Mouse (Mus musculus): ENCODE data around the gene Tmc1. TPM values are rescaled to one million over a fixed set of nuclear protein-coding genes. Genes with fewer than 3 reads are reported as not detected.

Gene Tmc1
- polyA plus RNA-seq, 1 experiment from 2014 or later = not detected

DNA sequence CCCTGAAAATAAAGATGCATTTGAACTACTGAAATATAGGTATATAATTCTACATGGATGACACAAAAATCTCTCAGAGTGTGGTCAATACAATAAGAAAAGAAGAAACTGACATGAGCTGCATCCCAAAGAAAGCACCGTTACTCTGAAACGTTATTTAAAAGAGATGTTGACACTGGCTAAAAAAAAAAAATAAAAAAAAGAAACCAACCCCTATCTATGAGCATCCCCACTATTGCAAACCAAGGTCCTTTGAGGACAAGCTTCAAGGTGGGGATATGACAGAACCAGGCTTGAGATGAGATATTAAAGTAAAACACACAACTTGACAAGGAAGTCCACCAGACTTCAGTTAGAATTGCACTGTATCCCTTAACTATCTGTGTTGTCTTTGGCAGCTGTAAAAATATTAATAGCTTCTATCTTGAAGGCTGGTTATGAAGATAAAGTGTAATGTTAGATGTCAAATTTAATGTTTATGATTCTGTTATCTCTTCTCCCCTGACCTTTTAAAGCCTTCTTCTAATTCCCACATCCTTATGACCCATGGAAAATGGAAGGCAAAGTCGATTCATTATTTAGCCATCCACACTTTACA, 106.4 kb downstream of the Tmc1 start:
- Histone ChIP-seq H3K27me3 (replicated peaks; ENCODE audit: control insufficient read depth, insufficient read depth, low read length) (no peaks in the 10 kb centered on the region), H3K4me1 (ENCODE audit: control insufficient read depth, insufficient read depth, low read length) (no peaks in the 10 kb centered on the region), H3K9me3 (replicated peaks; ENCODE audit: control insufficient read depth, low read length) (no peaks in the 10 kb centered on the region), H3K9ac (ENCODE audit: low read length) (no peak overlapping the region), H3K4me3 (ENCODE audit: low read depth, low read length) (no peak overlapping the region), H3K27ac (ENCODE audit: low read depth, low read length) (no peak overlapping the region), H3K36me3 (ENCODE audit: control insufficient read depth, insufficient read depth, low read length) (no peaks in the 10 kb centered on the region), H3K4me2 (ENCODE audit: low read length) (no peak overlapping the region)
- no peak for DNase-seq (ENCODE audit: low spot score)
- 84% methylated on average over 3 of the region's 3 CpGs for WGBS
- ATAC-seq = no peak

- Histone ChIP-seq H3K4me1 (ENCODE audit: control insufficient read depth, insufficient read depth, low read length) (no peaks in the 10 kb centered on the region), H3K36me3 (ENCODE audit: control insufficient read depth, insufficient read depth, low read length) (no peaks in the 10 kb centered on the region), H3K27ac (ENCODE audit: low read depth, low read length) (no peak overlapping the region), H3K4me3 (ENCODE audit: low read depth, low read length) (no peak overlapping the region), H3K9ac (ENCODE audit: low read length) (no peak overlapping the region), H3K4me2 (ENCODE audit: low read length) (no peak overlapping the region), H3K27me3 (replicated peaks; ENCODE audit: control insufficient read depth, insufficient read depth, low read length) (no peaks in the 10 kb centered on the region), H3K9me3 (replicated peaks; ENCODE audit: control insufficient read depth, low read length) (no peaks in the 10 kb centered on the region)
- DNase-seq (ENCODE audit: low spot score) = no peak
- 52% methylated on average over 2 of the region's 2 CpGs for WGBS
- no peak for ATAC-seq
These were observed 116.6 kb downstream of the Tmc1 start for GRCm38 (mm10) chr19:20837422-20837821.

DNA sequence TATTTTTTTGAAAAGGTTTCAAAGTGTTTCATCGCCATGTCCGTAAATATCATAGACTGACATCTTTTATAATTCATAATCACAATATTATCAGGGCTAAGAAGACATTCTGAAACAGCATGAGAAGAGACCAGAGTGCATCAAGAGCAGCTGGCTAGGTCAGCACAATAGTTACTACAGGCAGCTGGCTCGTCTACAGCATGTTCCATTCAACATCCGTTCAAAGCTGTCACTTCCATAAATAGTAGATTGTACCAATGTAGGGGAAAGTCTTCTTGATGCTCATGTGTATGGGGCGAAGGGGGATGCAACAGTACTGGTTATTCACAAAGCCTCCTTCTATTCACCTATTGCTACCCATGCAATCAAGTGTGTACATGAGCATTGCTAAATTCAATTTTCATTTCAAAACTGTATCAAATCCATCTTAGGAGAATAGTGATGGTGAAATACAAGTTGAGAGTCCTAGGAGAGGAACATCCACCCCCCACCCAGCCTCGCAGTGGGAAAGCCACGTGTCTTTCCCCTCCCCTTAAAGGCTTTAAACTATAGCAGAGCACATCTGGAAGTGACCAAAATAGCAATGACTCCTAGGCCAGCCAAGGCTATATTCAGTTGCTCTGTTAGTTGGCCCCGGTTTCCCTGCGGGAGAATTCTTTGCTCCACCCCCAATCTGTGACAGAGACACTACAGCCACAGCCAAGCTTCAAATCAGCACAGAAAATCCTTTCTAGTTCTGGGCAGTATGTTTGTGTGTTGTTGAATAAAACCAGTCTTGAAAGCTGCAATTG, 117.8 kb downstream of the Tmc1 start:
- Histone ChIP-seq H3K4me2 (ENCODE audit: low read length) (no peak overlapping the region), H3K27ac (ENCODE audit: low read depth, low read length) (no peak overlapping the region), H3K9ac (ENCODE audit: low read length) (no peak overlapping the region), H3K4me1 (ENCODE audit: control insufficient read depth, insufficient read depth, low read length) (no peaks in the 10 kb centered on the region), H3K9me3 (replicated peaks; ENCODE audit: control insufficient read depth, low read length) (no peaks in the 10 kb centered on the region), H3K4me3 (ENCODE audit: low read depth, low read length) (no peak overlapping the region), H3K27me3 (replicated peaks; ENCODE audit: control insufficient read depth, insufficient read depth, low read length) (no peaks in the 10 kb centered on the region), H3K36me3 (ENCODE audit: control insufficient read depth, insufficient read depth, low read length) (no peaks in the 10 kb centered on the region)
- 64% methylated on average over 9 of the region's 9 CpGs for WGBS
- ATAC-seq = no peak
- no peak for DNase-seq (ENCODE audit: low spot score)

DNA sequence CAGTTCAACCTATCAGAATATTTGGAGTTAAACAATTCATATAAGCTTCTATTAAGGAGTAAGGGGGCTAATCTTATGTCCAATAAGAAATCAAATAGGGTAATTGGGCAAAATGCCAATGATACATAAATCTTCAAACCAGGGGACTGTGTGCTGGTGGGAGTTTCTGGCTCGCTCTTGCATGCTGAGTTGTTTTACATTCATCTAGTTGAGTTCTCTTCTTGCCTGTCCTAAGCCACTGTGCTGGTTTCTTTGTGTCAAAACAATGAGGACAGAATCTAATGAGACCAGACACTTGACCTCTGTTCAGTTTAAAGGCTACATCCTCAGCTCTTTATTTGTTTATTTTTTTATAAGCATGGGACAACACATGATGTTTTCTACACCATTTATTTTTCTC, 119.1 kb downstream of the Tmc1 start:
- WGBS = 37% methylated on average over 1 of the region's 1 CpGs
- DNase-seq (ENCODE audit: low spot score) (peak; percentile 6), ATAC-seq (no peak; the same call in 1 of the 2 replicates)
- Histone ChIP-seq H3K27ac (ENCODE audit: low read depth, low read length) (no peak overlapping the region), H3K9me3 (replicated peaks; ENCODE audit: control insufficient read depth, low read length) (no peaks in the 10 kb centered on the region), H3K36me3 (ENCODE audit: control insufficient read depth, insufficient read depth, low read length) (no peaks in the 10 kb centered on the region), H3K4me1 (ENCODE audit: control insufficient read depth, insufficient read depth, low read length) (no peaks in the 10 kb centered on the region), H3K9ac (ENCODE audit: low read length) (no peak overlapping the region), H3K4me2 (ENCODE audit: low read length) (no peak overlapping the region), H3K4me3 (ENCODE audit: low read depth, low read length) (no peak overlapping the region), H3K27me3 (replicated peaks; ENCODE audit: control insufficient read depth, insufficient read depth, low read length) (no peaks in the 10 kb centered on the region)

GRCm38 (mm10) chr19:20799460-20799859, 154.5 kb downstream of the Tmc1 start:
- H3K27ac ChIP-seq (ENCODE audit: low read depth, low read length) = no peak overlapping the region
- ATAC-seq (no peak), DNase-seq (ENCODE audit: low spot score) (no peak)
- no peak overlapping the region for H3K4me2 ChIP-seq (ENCODE audit: low read length)
- H3K27me3 ChIP-seq (replicated peaks; ENCODE audit: control insufficient read depth, insufficient read depth, low read length) = no peaks in the 10 kb centered on the region
- H3K9ac ChIP-seq (ENCODE audit: low read length) = no peak overlapping the region
- no peaks in the 10 kb centered on the region for H3K4me1 ChIP-seq (ENCODE audit: control insufficient read depth, insufficient read depth, low read length)
- no peak overlapping the region for H3K4me3 ChIP-seq (ENCODE audit: low read depth, low read length)
- no peaks in the 10 kb centered on the region for H3K9me3 ChIP-seq (replicated peaks; ENCODE audit: control insufficient read depth, low read length)
- H3K36me3 ChIP-seq (ENCODE audit: control insufficient read depth, insufficient read depth, low read length) = no peaks in the 10 kb centered on the region

- no peaks in the 10 kb centered on the region for H3K36me3 ChIP-seq (ENCODE audit: control insufficient read depth, insufficient read depth, low read length)
- H3K27ac ChIP-seq (ENCODE audit: low read depth, low read length) = no peak overlapping the region
- no peak overlapping the region for H3K4me2 ChIP-seq (ENCODE audit: low read length)
- no peaks in the 10 kb centered on the region for H3K9me3 ChIP-seq (replicated peaks; ENCODE audit: control insufficient read depth, low read length)
- no peaks in the 10 kb centered on the region for H3K27me3 ChIP-seq (replicated peaks; ENCODE audit: control insufficient read depth, insufficient read depth, low read length)
- H3K9ac ChIP-seq (ENCODE audit: low read length) = no peak overlapping the region
- peak; percentile 88 for ATAC-seq
- no peak overlapping the region for H3K4me3 ChIP-seq (ENCODE audit: low read depth, low read length)
- WGBS = 50% methylated on average over 6 of the region's 6 CpGs
- H3K4me1 ChIP-seq (ENCODE audit: control insufficient read depth, insufficient read depth, low read length) = no peaks in the 10 kb centered on the region
- DNase-seq (ENCODE audit: low spot score) = peak; percentile 90
These were observed 156.4 kb downstream of the Tmc1 start for GRCm38 (mm10) chr19:20797558-20798101.

- DNase-seq (ENCODE audit: low spot score) (no peak), ATAC-seq (no peak)
- H3K9me3 ChIP-seq (replicated peaks; ENCODE audit: control insufficient read depth, low read length) = no peaks in the 10 kb centered on the region
- H3K4me2 ChIP-seq (ENCODE audit: low read length) = no peak overlapping the region
- H3K27me3 ChIP-seq (replicated peaks; ENCODE audit: control insufficient read depth, insufficient read depth, low read length) = no peaks in the 10 kb centered on the region
- H3K4me1 ChIP-seq (ENCODE audit: control insufficient read depth, insufficient read depth, low read length) = no peaks in the 10 kb centered on the region
- H3K36me3 ChIP-seq (ENCODE audit: control insufficient read depth, insufficient read depth, low read length) = no peaks in the 10 kb centered on the region
- no peak overlapping the region for H3K27ac ChIP-seq (ENCODE audit: low read depth, low read length)
- H3K4me3 ChIP-seq (ENCODE audit: low read depth, low read length) = no peak overlapping the region
- 74% methylated on average over 4 of the region's 4 CpGs for WGBS
- no peak overlapping the region for H3K9ac ChIP-seq (ENCODE audit: low read length)
These were observed 158.0 kb downstream of the Tmc1 start for GRCm38 (mm10) chr19:20796001-20796400.

- no peak overlapping the region for H3K9ac ChIP-seq (ENCODE audit: low read length)
- H3K4me3 ChIP-seq (ENCODE audit: low read depth, low read length) = no peak overlapping the region
- 94% methylated on average over 3 of the region's 3 CpGs for WGBS
- DNase-seq (ENCODE audit: low spot score) (peak; percentile 16), ATAC-seq (no peak)
- H3K36me3 ChIP-seq (ENCODE audit: control insufficient read depth, insufficient read depth, low read length) = no peaks in the 10 kb centered on the region
- no peaks in the 10 kb centered on the region for H3K9me3 ChIP-seq (replicated peaks; ENCODE audit: control insufficient read depth, low read length)
- H3K27ac ChIP-seq (ENCODE audit: low read depth, low read length) = no peak overlapping the region
- H3K4me2 ChIP-seq (ENCODE audit: low read length) = no peak overlapping the region
- no peaks in the 10 kb centered on the region for H3K27me3 ChIP-seq (replicated peaks; ENCODE audit: control insufficient read depth, insufficient read depth, low read length)
- no peaks in the 10 kb centered on the region for H3K4me1 ChIP-seq (ENCODE audit: control insufficient read depth, insufficient read depth, low read length)
These were observed 159.0 kb downstream of the Tmc1 start for GRCm38 (mm10) chr19:20794999-20795398.

DNA sequence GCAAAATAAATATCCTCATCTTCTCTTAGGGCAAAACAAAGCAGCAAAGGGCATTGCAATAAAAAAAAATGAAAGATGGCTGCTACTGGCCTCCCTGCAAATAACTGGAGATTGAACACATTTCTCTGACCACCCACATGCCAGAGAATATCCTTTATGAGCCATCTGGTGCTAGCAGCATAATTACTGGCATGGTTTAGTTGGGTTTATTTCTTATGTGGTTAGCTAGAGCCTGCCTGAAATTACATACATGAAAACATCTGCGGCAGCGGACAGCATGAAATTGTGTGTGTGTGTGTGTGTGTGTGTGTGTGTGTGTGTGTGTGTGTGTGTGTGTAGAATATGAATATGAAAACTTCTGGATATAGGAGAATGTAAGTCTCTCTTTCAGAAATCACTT, 161.2 kb downstream of the Tmc1 start:
- DNase-seq (ENCODE audit: low spot score) = peak; percentile 48
- WGBS = 92% methylated on average over 2 of the region's 2 CpGs
- no peak overlapping the region for H3K27ac ChIP-seq (ENCODE audit: low read depth, low read length)
- H3K9me3 ChIP-seq (replicated peaks; ENCODE audit: control insufficient read depth, low read length) = no peaks in the 10 kb centered on the region
- no peak overlapping the region for H3K4me2 ChIP-seq (ENCODE audit: low read length)
- no peak overlapping the region for H3K9ac ChIP-seq (ENCODE audit: low read length)
- ATAC-seq = peak; percentile 48; the same call in 1 of the 2 replicates
- H3K4me1 ChIP-seq (ENCODE audit: control insufficient read depth, insufficient read depth, low read length) = no peaks in the 10 kb centered on the region
- H3K4me3 ChIP-seq (ENCODE audit: low read depth, low read length) = no peak overlapping the region
- H3K36me3 ChIP-seq (ENCODE audit: control insufficient read depth, insufficient read depth, low read length) = no peaks in the 10 kb centered on the region
- H3K27me3 ChIP-seq (replicated peaks; ENCODE audit: control insufficient read depth, insufficient read depth, low read length) = no peaks in the 10 kb centered on the region
